Mouse (Mus musculus): ENCODE measurements around the gene Etv3.

DNA sequence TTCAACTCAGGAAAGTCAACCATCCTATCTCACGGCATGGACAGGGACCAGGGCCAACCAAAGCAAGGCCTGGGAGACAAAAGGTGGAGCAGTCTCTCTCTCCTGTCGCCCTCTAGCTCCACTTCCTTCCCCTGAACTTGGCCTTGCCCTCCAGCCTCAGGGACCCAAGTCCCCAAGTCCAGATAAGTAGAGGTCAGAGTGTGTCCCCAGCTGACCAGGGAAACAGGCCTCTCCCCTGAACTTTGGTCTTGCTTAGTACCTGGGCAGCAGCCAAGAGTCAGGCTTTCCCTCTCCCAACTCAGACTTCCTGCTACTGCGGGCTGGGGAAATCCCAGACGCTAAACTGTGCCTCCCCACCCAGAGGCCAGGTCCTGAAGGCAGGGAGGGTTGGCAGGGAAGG, 16.1 kb upstream of the Etv3 start:
- TF ChIP-seq CTCF (IDR thresholded peaks at IDR 0.05; ENCODE audit: low read depth, low read length): no peak
- no peak for TF ChIP-seq GATA1 (IDR thresholded peaks at IDR 0.05; ENCODE audit: borderline replicate concordance, low read length)
- no peak for TF ChIP-seq POLR2AphosphoS5 (IDR thresholded peaks at IDR 0.05; ENCODE audit: insufficient replicate concordance, low read depth, low read length)
- TF ChIP-seq TAL1 (conservative IDR thresholded peaks at IDR 0.05; ENCODE audit: low read depth, low read length): no peak
